Mouse (Mus musculus): ENCODE data around the gene Safb.
A peak's percentile ranks its signal among the peaks of the same experiment; 100 is the strongest.

The Safb gene

GRCm38 (mm10) chr17:56561866-56562265 is 22.8 kb upstream of the Safb start:
- no peak for DNase-seq (ENCODE audit: low read depth)

DNA sequence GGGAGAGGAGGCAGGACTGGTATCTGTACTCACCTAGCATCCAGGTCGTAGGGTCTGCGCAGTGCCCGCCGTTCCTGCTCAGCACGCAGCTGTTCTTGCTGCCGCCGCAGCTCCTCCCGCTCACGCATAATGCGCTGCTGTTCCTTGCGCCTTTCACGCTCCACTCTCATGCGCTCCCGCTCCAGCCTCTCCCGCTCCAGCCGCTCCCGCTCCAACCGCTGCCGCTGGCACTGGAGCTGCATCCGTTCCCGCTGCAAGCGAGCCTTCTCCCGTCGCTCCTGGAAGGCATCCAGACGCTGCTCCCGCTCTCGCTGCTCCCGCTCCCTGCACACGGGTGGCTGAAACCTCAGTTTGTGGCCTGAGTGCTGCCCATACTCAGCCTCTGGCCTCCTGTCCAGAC is 18.3 kb upstream of the Safb start:
- DNase-seq (ENCODE audit: low read depth), result no peak

GRCm38 (mm10) chr17:56566918-56567317 is 17.7 kb upstream of the Safb start:
- DNase-seq (ENCODE audit: low read depth), result no peak

GRCm38 (mm10) chr17:56567370-56567769 is 17.3 kb upstream of the Safb start:
- DNase-seq (ENCODE audit: low read depth), result no peak

GRCm38 (mm10) chr17:56570287-56570686 is 14.3 kb upstream of the Safb start:
- no peak for DNase-seq (ENCODE audit: low read depth)

DNA sequence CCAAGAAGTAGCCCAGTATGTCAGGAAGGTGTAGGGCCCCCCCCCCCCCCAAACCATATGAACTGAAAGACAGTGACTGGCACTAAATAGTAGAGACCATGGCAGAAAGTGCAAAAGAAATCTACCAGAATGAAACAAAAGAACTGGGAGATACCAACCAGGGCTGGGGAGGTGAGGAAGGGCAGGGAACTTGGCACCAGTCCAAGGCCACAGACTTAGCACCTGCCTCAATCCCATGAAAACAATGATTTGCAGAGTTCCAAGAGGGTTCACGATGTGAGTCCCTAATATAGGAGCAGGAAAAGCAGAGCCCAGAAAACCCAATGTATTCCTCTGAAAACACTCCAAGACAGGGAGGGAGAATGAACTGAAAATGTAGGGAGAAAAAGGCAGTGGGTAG is 12.5 kb upstream of the Safb start:
- DNase-seq (ENCODE audit: low read depth), result no peak

GRCm38 (mm10) chr17:56572939-56573338 is 11.7 kb upstream of the Safb start:
- DNase-seq (ENCODE audit: low read depth), result no peak

DNA sequence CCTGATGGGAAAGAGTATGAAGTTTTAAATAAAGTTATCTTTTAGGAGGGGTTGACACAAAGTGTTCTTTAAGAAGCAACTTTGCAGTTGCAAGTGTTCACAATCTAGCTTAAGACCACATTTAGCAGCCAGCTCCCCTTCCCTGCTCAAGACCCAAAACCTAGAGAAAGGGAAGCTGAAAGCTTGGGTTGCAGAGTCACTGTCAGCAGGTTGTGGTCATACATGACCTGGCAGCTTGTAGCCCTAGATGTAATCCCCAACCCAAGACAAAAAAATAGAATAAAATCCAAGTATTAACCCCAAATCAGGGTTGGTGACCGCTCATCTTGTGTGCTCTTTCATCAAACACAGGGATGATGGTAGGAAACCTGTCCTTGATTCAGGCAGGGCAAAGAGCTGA is 1.6 kb upstream of the Safb start:
- no peak for DNase-seq (ENCODE audit: low read depth)

GRCm38 (mm10) chr17:56583611-56584256 is 891 bp upstream of the Safb start:
- peak; percentile 30 for DNase-seq (ENCODE audit: low read depth)

DNA sequence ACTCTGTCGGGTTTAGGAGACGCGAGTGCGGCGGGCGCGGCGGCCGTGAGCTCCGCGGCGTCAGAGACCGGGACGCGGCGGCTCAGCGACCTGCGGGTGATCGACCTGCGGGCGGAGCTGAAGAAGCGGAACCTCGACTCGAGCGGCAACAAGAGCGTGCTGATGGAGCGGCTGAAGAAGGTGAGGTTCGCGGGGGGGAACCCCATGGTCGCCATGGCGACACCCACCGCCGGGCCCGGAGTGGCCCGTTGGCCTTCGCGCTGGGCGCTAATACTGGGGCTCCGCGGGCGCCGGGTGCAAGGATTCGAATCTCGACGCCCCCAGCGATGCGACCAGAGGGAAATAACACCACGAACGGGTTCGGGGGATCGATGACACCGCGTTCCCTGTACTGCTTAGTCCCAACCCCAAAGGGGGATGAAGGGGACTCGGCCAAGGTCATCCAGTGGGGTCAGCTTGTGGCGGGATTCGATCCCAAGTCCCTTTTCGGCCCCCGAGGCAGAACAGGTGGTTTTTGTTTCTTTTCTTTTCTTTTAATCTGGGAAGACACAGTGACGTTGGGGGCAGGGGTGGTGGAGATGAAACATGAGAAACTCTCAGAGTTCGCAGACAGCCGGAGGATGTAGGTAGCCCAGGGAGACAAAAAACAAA is 671 bp downstream of the Safb start:
- DNase-seq (ENCODE audit: low read depth), result no peak

DNA sequence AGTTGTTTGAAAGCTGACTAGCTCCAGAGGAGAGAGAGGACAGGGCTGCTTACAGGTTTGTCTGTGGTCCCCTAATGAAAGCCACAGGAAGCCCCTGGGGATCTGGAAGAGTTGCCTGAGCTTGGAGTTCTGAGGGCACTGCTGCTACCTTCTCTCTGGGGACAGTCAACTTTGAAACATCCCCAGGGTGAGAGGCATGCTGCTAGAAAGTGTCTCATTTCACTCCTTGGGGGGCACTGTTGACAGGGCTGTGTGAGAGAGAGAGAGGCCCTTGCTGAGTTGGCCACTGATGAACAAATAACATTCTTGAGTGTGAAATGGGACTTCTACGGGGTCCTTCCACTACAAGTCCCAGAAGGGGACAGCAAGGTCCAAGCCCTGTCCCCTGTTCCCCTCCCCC is 3.1 kb downstream of the Safb start:
- no peak for DNase-seq (ENCODE audit: low read depth)

DNA sequence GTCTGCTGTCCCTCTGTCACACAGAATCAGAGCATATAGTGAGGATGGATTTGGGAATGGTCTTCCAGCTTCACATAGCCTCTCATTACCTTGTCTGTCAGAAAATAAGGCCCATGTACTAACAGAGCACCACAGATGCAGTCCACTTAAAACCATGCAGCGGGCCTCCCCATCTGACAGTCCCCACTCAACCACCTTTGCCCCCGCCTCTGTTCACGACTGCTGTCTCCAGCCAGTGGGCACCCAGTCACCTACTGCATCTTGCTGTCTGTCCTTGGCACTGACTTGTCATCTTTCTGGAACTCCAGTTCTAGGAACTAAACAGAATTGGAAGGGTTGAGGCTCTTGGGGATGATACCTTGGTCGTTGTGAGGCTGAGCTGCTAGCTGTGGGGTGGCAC is 4.3 kb downstream of the Safb start:
- DNase-seq (ENCODE audit: low read depth), result no peak

- DNase-seq (ENCODE audit: low read depth), result no peak
Observed at GRCm38 (mm10) chr17:56592553-56592952, 7.9 kb downstream of the Safb start.

DNA sequence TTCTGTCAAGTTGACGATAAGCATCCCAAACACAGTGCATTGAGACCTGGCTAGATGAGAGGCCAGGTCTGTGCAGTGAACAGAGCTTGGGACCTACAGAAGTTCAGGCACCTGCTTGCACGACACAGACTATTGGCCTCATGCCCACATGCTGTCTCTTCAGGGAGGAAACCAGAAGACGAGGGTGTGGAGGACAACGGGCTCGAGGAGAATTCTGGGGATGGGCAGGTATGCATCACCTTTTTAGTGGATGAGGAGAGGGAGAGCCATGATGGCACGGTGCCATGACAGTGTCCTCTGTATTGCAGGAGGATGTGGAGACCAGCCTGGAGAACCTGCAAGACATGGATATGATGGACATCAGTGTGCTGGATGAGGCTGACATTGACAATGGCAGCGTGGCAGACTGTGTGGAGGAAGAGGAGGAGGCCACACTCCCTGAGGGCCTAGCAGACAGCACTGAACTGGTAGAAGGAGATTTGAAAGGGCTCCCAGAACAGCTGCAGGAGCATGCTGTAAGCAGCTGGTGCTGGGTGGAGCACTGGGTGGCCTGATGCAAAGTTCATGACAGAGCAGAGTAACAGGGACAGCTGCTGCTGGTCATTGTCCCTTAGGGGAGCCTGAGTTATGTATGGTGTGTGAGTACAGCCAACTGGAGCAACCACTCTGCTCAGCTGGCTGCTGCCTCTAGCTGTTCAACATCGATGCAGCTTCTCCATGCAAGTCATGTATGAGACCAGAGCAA is 9.1 kb downstream of the Safb start:
- DNase-seq (ENCODE audit: low read depth), result no peak

GRCm38 (mm10) chr17:56603186-56604069 is 18.8 kb downstream of the Safb start:
- DNase-seq (ENCODE audit: low read depth), result no peak

DNA sequence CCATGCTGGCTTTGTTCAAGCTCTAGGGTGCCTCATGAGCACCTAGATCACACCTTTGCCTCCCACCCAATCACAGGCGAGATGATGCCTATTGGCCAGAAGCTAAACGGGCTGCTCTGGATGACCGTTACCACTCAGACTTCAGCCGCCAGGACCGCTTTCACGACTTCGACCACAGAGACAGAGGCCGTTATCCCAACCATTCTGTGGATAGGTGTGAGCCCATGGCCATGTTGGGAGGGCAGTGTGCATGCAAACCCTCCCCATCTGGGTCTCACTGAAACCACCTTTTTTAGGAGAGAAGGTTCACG is 19.4 kb downstream of the Safb start:
- no peak for DNase-seq (ENCODE audit: low read depth)

DNA sequence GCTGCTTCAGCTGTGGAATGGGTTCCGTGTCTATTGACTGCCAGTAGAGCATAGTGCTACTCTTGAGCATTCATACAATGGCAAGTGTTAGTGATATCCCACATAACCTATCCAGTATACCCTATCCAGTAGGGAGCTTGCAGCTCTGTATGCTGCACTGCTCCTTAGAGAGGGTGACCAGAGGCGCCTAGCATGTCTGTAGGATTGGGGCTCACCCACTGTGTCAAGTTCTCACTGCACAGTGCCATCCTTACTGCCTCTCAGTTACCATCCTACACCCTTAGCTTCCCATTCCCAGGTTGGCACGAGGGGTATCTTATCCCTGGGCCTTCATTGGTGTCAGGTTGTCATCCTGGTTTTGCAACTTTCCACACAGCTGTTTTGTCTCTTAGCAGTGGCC is 19.8 kb downstream of the Safb start:
- no peak for DNase-seq (ENCODE audit: low read depth)

DNA sequence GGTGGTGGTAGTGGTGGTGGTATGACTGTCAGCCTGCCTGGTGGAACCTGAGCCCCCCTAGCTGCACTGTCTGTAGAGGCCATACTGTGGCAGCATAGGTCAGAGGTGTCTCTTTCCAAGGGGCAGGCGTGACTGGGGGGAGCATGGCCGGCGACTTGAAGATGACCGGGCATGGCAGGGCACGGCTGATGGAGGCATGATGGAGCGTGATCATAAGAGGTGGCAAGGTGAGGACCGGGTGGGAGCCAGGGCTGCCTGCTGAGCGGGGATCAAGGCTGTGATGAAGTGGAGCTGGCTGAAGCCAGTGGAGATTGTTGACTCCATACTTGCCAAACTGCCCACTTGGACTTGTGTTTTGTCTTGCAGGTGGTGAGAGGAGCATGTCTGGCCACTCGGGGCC is 20.8 kb downstream of the Safb start:
- DNase-seq (ENCODE audit: low read depth), result no peak

DNA sequence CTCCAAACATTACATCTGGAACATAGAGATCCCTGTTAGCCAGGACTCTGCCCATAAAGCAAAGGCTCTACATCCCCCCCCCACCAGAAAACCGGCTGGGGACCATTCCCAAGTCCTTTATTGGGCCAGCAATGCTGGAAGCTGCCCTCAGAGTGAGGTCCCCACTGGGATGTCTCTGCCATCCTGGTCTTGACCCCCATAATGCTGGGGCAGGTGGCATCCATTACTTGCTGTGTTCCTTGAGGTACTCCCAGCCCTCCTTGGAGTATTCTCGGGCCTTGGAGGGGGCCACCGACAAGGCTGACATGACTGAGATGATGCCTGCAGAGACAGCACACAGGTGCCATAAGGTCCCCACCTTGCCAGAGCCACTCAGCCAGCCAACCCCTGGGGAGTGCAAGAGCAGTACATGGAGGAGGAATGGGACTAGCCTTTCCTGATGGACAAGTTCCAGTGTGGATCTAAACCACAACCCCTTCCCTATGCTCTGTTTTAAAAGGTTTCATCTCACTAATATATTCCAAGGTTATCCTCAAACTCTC is 23.0 kb downstream of the Safb start:
- DNase-seq (ENCODE audit: low read depth), result no peak

- DNase-seq (ENCODE audit: low read depth), result no peak
Observed at GRCm38 (mm10) chr17:56608699-56609098, 24.1 kb downstream of the Safb start.

GRCm38 (mm10) chr17:56609452-56610171 is 25.0 kb downstream of the Safb start, which contains the start of gene 2410015M20Rik:
TSS of gene 2410015M20Rik (minus strand) at chr17:56609771.
- DNase-seq (ENCODE audit: low read depth), result peak; percentile 96

DNA sequence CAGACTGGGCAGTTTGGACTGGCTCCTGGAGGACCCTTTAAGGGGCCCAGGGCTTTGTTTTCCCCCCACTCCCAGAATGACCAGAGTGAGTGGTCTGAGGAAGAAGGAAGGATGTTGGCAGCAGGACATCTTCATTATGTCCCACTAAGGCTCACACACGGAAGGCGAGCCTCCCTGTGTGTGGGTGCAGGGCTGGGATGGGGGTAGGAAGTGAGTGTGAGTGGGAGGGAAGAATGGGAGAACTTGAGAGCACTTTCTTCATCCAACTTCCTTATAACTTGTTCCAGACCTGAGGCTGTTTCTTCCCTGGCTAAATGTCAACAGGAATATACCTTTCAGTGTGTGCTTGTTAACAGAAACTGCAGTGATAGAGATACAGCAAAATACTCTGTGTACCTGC is 26.7 kb downstream of the Safb start:
- DNase-seq (ENCODE audit: low read depth), result no peak

All from c-Kit-positive CD71-negative TER-119-negative erythroid progenitor cells, embryonic 14.5 days (primary cell).